ENCODE assay signal across 7 mouse cellular contexts in the genomic region with DNA sequence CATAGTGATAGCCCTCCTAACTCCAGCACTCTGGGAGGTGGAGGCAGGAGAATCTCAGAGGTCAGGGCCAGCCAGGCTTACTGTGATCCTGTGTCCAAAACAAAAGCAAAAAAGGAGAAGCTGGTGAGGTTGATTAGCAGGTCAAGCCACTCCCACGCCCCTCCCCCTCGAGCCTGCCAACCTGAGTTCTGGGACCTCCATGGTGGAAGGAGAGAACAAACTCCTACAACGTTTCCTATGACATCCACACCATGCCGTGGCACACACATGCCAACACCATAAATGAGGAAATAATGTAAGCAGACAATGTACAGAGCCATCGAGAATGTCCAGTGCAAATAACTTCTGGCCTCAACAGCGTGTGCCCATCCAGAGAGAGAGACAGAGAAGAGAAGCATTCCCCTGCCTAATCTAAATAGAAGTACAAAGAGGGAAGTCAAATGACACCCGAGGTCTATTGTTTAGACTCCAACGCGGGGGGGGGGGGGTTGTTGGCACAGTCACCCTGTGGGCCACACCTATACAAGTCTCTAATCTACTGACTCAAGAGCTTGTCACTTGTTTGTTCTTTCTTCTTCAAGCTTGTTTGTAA. TPM values are rescaled to one million over a fixed set of nuclear protein-coding genes. Genes with fewer than 3 reads are reported as not detected.
DNase-seq lines count a peak whose midpoint lies in the region; ATAC-seq and TF ChIP-seq lines count a peak whose summit lies in the region.

No protein-coding gene starts in this region.

- peak in 1 of 2 experiments; percentile 43; a peak in 2 of 4 replicates for TF ChIP-seq POLR2A in MEL (IDR thresholded peaks at IDR 0.05; ENCODE audit: control insufficient read depth in 1 of 2, insufficient read depth in 1 of 2, low read depth in 1 of 2, low read length in 2 of 2, poor library complexity in 1 of 2)

- H3K4me2 ChIP-seq in forebrain, embryonic 16.5 days (ENCODE audit: low read length), result peak overlapping the region; percentile 47
- H3K4me2 ChIP-seq in hindbrain, embryonic 14.5 days (replicated peaks), result peak overlapping the region; percentile 44
- peak overlapping the region; percentile 77 for H3K4me2 ChIP-seq in liver, embryonic 11.5 days
- H3K4me2 ChIP-seq in midbrain, postnatal 0 days (ENCODE audit: low read depth, low read length, poor library complexity, severe bottlenecking), result peak overlapping the region; percentile 45

- WGBS in forebrain, embryonic 16.5 days, result 4% methylated on average over 9 of the region's 9 CpGs
- WGBS in hindbrain, embryonic 14.5 days, result 4% methylated on average over 9 of the region's 9 CpGs
- WGBS in liver, embryonic 11.5 days, result 4% methylated on average over 9 of the region's 9 CpGs
- 6% methylated on average over 9 of the region's 9 CpGs for WGBS in midbrain, postnatal 0 days

- TF ChIP-seq EP300 in MEL (IDR thresholded peaks at IDR 0.05; ENCODE audit: low read depth in 1 of 2, low read length in 2 of 2), result peak in 1 of 2 experiments; percentile 60; a peak in 2 of 4 replicates

- H3K27ac ChIP-seq in MEL (ENCODE audit: control insufficient read depth, low read depth, low read length), result peak overlapping the region; percentile 96
- H3K27ac ChIP-seq in forebrain, embryonic 16.5 days (ENCODE audit: low read length), result peak overlapping the region; percentile 14; the same call in 1 of the 2 replicates
- H3K27ac ChIP-seq in hindbrain, embryonic 14.5 days, result no peak overlapping the region
- peak overlapping the region; percentile 87 for H3K27ac ChIP-seq in liver, embryonic 11.5 days (ENCODE audit: low read depth, low read length)
- H3K27ac ChIP-seq in midbrain, postnatal 0 days (ENCODE audit: low read depth, low read length), result 0 out of 2 replicates have a peak overlapping the region, but pooled peaks have one; percentile 9

- peaks cover 20 to 32% of the 10 kb centered on the region in 2 experiments for H3K4me1 ChIP-seq in MEL (ENCODE audit: control insufficient read depth in 1 of 2, insufficient read depth in 2 of 2, low read length in 2 of 2)
- peaks cover 36% of the 10 kb centered on the region for H3K4me1 ChIP-seq in forebrain, embryonic 16.5 days (replicated peaks; ENCODE audit: control insufficient read depth, insufficient read depth, low read length)
- peaks cover 39% of the 10 kb centered on the region for H3K4me1 ChIP-seq in hindbrain, embryonic 14.5 days (replicated peaks; ENCODE audit: control insufficient read depth, insufficient read depth, low read length)
- peaks cover 44% of the 10 kb centered on the region for H3K4me1 ChIP-seq in liver, embryonic 11.5 days (replicated peaks; ENCODE audit: control insufficient read depth, insufficient read depth, low read length)
- H3K4me1 ChIP-seq in midbrain, postnatal 0 days (ENCODE audit: insufficient read depth, low read length), result peaks cover 17% of the 10 kb centered on the region; the same call in 1 of the 2 replicates

- H3K79me2 ChIP-seq in MEL (ENCODE audit: control insufficient read depth, insufficient read depth, low read length, poor library complexity), result peaks cover 24% of the 10 kb centered on the region

- peaks cover 15 to 31% of the 10 kb centered on the region in 2 experiments for H3K36me3 ChIP-seq in MEL (ENCODE audit: control insufficient read depth in 1 of 2, insufficient read depth in 2 of 2, low read length in 2 of 2)
- peaks cover 3% of the 10 kb centered on the region; the same call in 1 of the 2 replicates for H3K36me3 ChIP-seq in forebrain, embryonic 16.5 days (ENCODE audit: control insufficient read depth, insufficient read depth)
- peaks cover 14% of the 10 kb centered on the region for H3K36me3 ChIP-seq in hindbrain, embryonic 14.5 days (replicated peaks; ENCODE audit: control insufficient read depth, insufficient read depth)
- peaks cover 9% of the 10 kb centered on the region for H3K36me3 ChIP-seq in liver, embryonic 11.5 days (ENCODE audit: control insufficient read depth, insufficient read depth, low read length)
- no peaks in the 10 kb centered on the region for H3K36me3 ChIP-seq in midbrain, postnatal 0 days (ENCODE audit: insufficient read depth, low read length)

- TF ChIP-seq RAD21 in MEL (IDR thresholded peaks at IDR 0.05; ENCODE audit: low read depth, low read length), result no peak

- no peaks in the 10 kb centered on the region for H3K27me3 ChIP-seq in MEL (ENCODE audit: control insufficient read depth in 1 of 2, insufficient read depth in 2 of 2, low read length in 2 of 2)
- no peaks in the 10 kb centered on the region for H3K27me3 ChIP-seq in forebrain, embryonic 16.5 days (replicated peaks; ENCODE audit: control insufficient read depth, insufficient read depth, low read length)
- H3K27me3 ChIP-seq in hindbrain, embryonic 14.5 days (ENCODE audit: control insufficient read depth, insufficient read depth, low read length), result no peaks in the 10 kb centered on the region
- no peaks in the 10 kb centered on the region for H3K27me3 ChIP-seq in liver, embryonic 11.5 days (replicated peaks; ENCODE audit: control insufficient read depth, insufficient read depth, low read length)
- H3K27me3 ChIP-seq in midbrain, postnatal 0 days (ENCODE audit: insufficient read depth, low read length), result no peaks in the 10 kb centered on the region

- DNase-seq in MEL (ENCODE audit: low read depth, low spot score), result peak; percentile 91
- peak; percentile 56 for DNase-seq in adrenal gland, postnatal 25 days
- no peak for DNase-seq in hindbrain, embryonic 14.5 days (ENCODE audit: low spot score)
- peak; percentile 74 for DNase-seq in liver, embryonic 11.5 days (ENCODE audit: low spot score)
- DNase-seq in midbrain, postnatal 0 days (ENCODE audit: low spot score), result no peak
- DNase-seq in testis, postnatal 10 days (ENCODE audit: low spot score), result peak; percentile 85

- H3K9me3 ChIP-seq in MEL (replicated peaks; ENCODE audit: insufficient read depth, low read length), result no peaks in the 10 kb centered on the region
- no peaks in the 10 kb centered on the region for H3K9me3 ChIP-seq in forebrain, embryonic 16.5 days (ENCODE audit: control insufficient read depth, low read length)
- no peaks in the 10 kb centered on the region for H3K9me3 ChIP-seq in hindbrain, embryonic 14.5 days (ENCODE audit: control insufficient read depth, low read length)
- no peaks in the 10 kb centered on the region for H3K9me3 ChIP-seq in liver, embryonic 11.5 days (ENCODE audit: control insufficient read depth, low read length)
- H3K9me3 ChIP-seq in midbrain, postnatal 0 days (ENCODE audit: low read length), result no peaks in the 10 kb centered on the region

- peak overlapping the region; percentile 76 for H3K9ac ChIP-seq in MEL (ENCODE audit: control insufficient read depth, low read depth, low read length, poor library complexity, severe bottlenecking)
- peak overlapping the region; percentile 46; the same call in 1 of the 2 replicates for H3K9ac ChIP-seq in forebrain, embryonic 16.5 days (replicated peaks; ENCODE audit: low read depth, low read length)
- H3K9ac ChIP-seq in hindbrain, embryonic 14.5 days, result no peak overlapping the region; the same call in 1 of the 2 replicates
- H3K9ac ChIP-seq in liver, embryonic 11.5 days (ENCODE audit: low read depth, low read length), result peak overlapping the region; percentile 64
- 0 out of 2 replicates have a peak overlapping the region, but pooled peaks have one; percentile 44 for H3K9ac ChIP-seq in midbrain, postnatal 0 days (replicated peaks; ENCODE audit: low read length, poor library complexity, severe bottlenecking)

- TF ChIP-seq CTCF in MEL (IDR thresholded peaks at IDR 0.05 in 2 of 3, conservative IDR thresholded peaks at IDR 0.05 in 1 of 3; ENCODE audit: control insufficient read depth in 1 of 3, insufficient read depth in 1 of 3, low read depth in 2 of 3, low read length in 3 of 3, poor library complexity in 1 of 3, severe bottlenecking in 1 of 3), result no peak
- no peak for TF ChIP-seq CTCF in midbrain, postnatal 0 days (IDR thresholded peaks at IDR 0.05)

- no peak for ATAC-seq in forebrain, embryonic 16.5 days
- no peak for ATAC-seq in hindbrain, embryonic 14.5 days (ENCODE audit: low FRiP score)
- ATAC-seq in liver, embryonic 11.5 days (replicated peaks; ENCODE audit: low FRiP score), result peak; percentile 35
- ATAC-seq in midbrain, postnatal 0 days (ENCODE audit: low FRiP score), result no peak

- peak overlapping the region; percentile 62 to 68 for H3K4me3 ChIP-seq in MEL (ENCODE audit: control insufficient read depth in 1 of 2, insufficient read depth in 1 of 2, low read depth in 2 of 2, low read length in 2 of 2)
- peak overlapping the region; percentile 20 for H3K4me3 ChIP-seq in forebrain, embryonic 16.5 days (replicated peaks; ENCODE audit: low read length)
- no peak overlapping the region for H3K4me3 ChIP-seq in hindbrain, embryonic 14.5 days (replicated peaks; ENCODE audit: low read length)
- H3K4me3 ChIP-seq in liver, embryonic 11.5 days (ENCODE audit: low read depth, low read length), result peak overlapping the region; percentile 41
- peak overlapping the region; percentile 9; the same call in 1 of the 2 replicates for H3K4me3 ChIP-seq in midbrain, postnatal 0 days (ENCODE audit: low read depth, low read length)

RNA-seq across cellular contexts. Expression of gene Pnrc2, which starts 2.4 kb away (rescaled TPM):
- total RNA-seq in MEL (2012; rRNA removed), result 49.8 and 50.7 TPM in 2 replicates
- 10 to 100 TPM; 48.0 to 76.3 TPM for polyA plus RNA-seq in MEL (2012; ENCODE audit: insufficient read depth in 1 of 2, insufficient read length in 2 of 2, low read depth in 1 of 2, low replicate concordance in 2 of 2, missing spikeins in 1 of 2)
- total RNA-seq in adrenal gland, postnatal 25 days (2021), result 118 and 134 TPM in 2 replicates
- polyA plus RNA-seq in forebrain, embryonic 16.5 days (2015; fragmentation: Nextera tagmentation; extraction: Ambion mirVana), result 120 and 140 TPM in 2 replicates
- polyA plus RNA-seq in hindbrain, embryonic 14.5 days (2014; fragmentation: Nextera tagmentation; extraction: Ambion mirVana), result 95.0 and 105 TPM in 2 replicates
- 133 and 147 TPM in 2 replicates for polyA plus RNA-seq in liver, embryonic 11.5 days (2014; fragmentation: Nextera tagmentation; extraction: Ambion mirVana)
- 52.6 and 64.4 TPM in 2 replicates for total RNA-seq in midbrain, postnatal 0 days (2014; rRNA removed)
- 67.6 and 72.6 TPM in 2 replicates for polyA plus RNA-seq in midbrain, postnatal 0 days (2015; fragmentation: Nextera tagmentation; extraction: Ambion mirVana)

RNA-seq across cellular contexts. Expression of gene Cnr2, which starts 19.1 kb away (rescaled TPM):
- 9.8 and 10.2 TPM in 2 replicates for total RNA-seq in MEL (2012; rRNA removed)
- polyA plus RNA-seq in MEL (2012; ENCODE audit: insufficient read depth in 1 of 2, insufficient read length in 2 of 2, low read depth in 1 of 2, low replicate concordance in 2 of 2, missing spikeins in 1 of 2), result 1 to 10 TPM in 1 of 2 experiments, not detected in 1; 6.8 TPM
- 1.7 and 2.2 TPM in 2 replicates for total RNA-seq in adrenal gland, postnatal 25 days (2021)
- 0.12 TPM in 1 of 2 replicates, not detected in the other for polyA plus RNA-seq in forebrain, embryonic 16.5 days (2015; fragmentation: Nextera tagmentation; extraction: Ambion mirVana)
- 0.13 and 0.17 TPM in 2 replicates for polyA plus RNA-seq in hindbrain, embryonic 14.5 days (2014; fragmentation: Nextera tagmentation; extraction: Ambion mirVana)
- 6.3 and 7.1 TPM in 2 replicates for polyA plus RNA-seq in liver, embryonic 11.5 days (2014; fragmentation: Nextera tagmentation; extraction: Ambion mirVana)
- 0.19 and 0.55 TPM in 2 replicates for total RNA-seq in midbrain, postnatal 0 days (2014; rRNA removed)
- 0.04 and 0.17 TPM in 2 replicates for polyA plus RNA-seq in midbrain, postnatal 0 days (2015; fragmentation: Nextera tagmentation; extraction: Ambion mirVana)

RNA-seq across cellular contexts. Expression of gene Srsf10, which starts 20.5 kb away (rescaled TPM):
- total RNA-seq in MEL (2012; rRNA removed), result 129 and 142 TPM in 2 replicates
- polyA plus RNA-seq in MEL (2012; ENCODE audit: insufficient read depth in 1 of 2, insufficient read length in 2 of 2, low read depth in 1 of 2, low replicate concordance in 2 of 2, missing spikeins in 1 of 2), result 100 to 1,000 TPM; 222 to 361 TPM
- 125 and 168 TPM in 2 replicates for total RNA-seq in adrenal gland, postnatal 25 days (2021)
- polyA plus RNA-seq in forebrain, embryonic 16.5 days (2015; fragmentation: Nextera tagmentation; extraction: Ambion mirVana), result 253 and 294 TPM in 2 replicates
- 200 and 208 TPM in 2 replicates for polyA plus RNA-seq in hindbrain, embryonic 14.5 days (2014; fragmentation: Nextera tagmentation; extraction: Ambion mirVana)
- polyA plus RNA-seq in liver, embryonic 11.5 days (2014; fragmentation: Nextera tagmentation; extraction: Ambion mirVana), result 233 and 249 TPM in 2 replicates
- total RNA-seq in midbrain, postnatal 0 days (2014; rRNA removed), result 66.6 and 92.7 TPM in 2 replicates
- 134 and 155 TPM in 2 replicates for polyA plus RNA-seq in midbrain, postnatal 0 days (2015; fragmentation: Nextera tagmentation; extraction: Ambion mirVana)

RNA-seq across cellular contexts. Expression of gene Fuca1, which starts 44.4 kb away (rescaled TPM):
- total RNA-seq in MEL (2012; rRNA removed), result 26.8 and 33.7 TPM in 2 replicates
- polyA plus RNA-seq in MEL (2012; ENCODE audit: insufficient read depth in 1 of 2, insufficient read length in 2 of 2, low read depth in 1 of 2, low replicate concordance in 2 of 2, missing spikeins in 1 of 2), result 10 to 100 TPM in 1 of 2 experiments, not detected in 1; 48.6 TPM
- total RNA-seq in adrenal gland, postnatal 25 days (2021), result 87.8 and 93.9 TPM in 2 replicates
- 52.9 and 58.8 TPM in 2 replicates for polyA plus RNA-seq in forebrain, embryonic 16.5 days (2015; fragmentation: Nextera tagmentation; extraction: Ambion mirVana)
- polyA plus RNA-seq in hindbrain, embryonic 14.5 days (2014; fragmentation: Nextera tagmentation; extraction: Ambion mirVana), result 68.8 and 72.0 TPM in 2 replicates
- 39.6 and 47.7 TPM in 2 replicates for polyA plus RNA-seq in liver, embryonic 11.5 days (2014; fragmentation: Nextera tagmentation; extraction: Ambion mirVana)
- 37.8 and 38.8 TPM in 2 replicates for total RNA-seq in midbrain, postnatal 0 days (2014; rRNA removed)
- 92.7 and 93.7 TPM in 2 replicates for polyA plus RNA-seq in midbrain, postnatal 0 days (2015; fragmentation: Nextera tagmentation; extraction: Ambion mirVana)

Comparison
In these comparisons a context has a peak if more than half of its experiments do, and no peak if none do; other contexts are left out.
1. DNase-seq: peak in MEL (single experiment), adrenal gland, postnatal 25 days (single experiment), liver, embryonic 11.5 days (single experiment) and testis, postnatal 10 days (single experiment); none in hindbrain, embryonic 14.5 days (single experiment) and midbrain, postnatal 0 days (single experiment).
2. Peak in every context shown above with its lines, with median percentiles within 50 percentile points of each other: H3K4me2 ChIP-seq.